Mouse (Mus musculus) heart, embryonic 11.5 days (tissue): ENCODE data around the gene Pkp2. TPM values are rescaled to one million over a fixed set of nuclear protein-coding genes. Genes with fewer than 3 reads are reported as not detected.
"Not testable (repeated sequence)": the region's sequence is repeated elsewhere in the genome, so short reads cannot be mapped to it uniquely, and the experiment has no call there.

Experiments used
- ATAC-seq: fragments of 200-750 bp; cut with Nextera tagmentation; replicated peaks from 2 replicates; pipeline ENCODE4 v1.8.0; 2017; ENCODE audit warnings: moderate library complexity; ENCODE audit not compliant: insufficient number of reproducible peaks, low FRiP score, low TSS enrichment
- H3K27ac ChIP-seq: fragments of 300-500 bp; sonication (generic); 2 replicates; pipeline ENCODE4 v1.5.1; 2014; ENCODE audit warnings: mild to moderate bottlenecking, low read depth, low read length
- H3K27me3 ChIP-seq: fragments of 300-500 bp; sonication (generic); 2 replicates; pipeline ENCODE4 v1.6.1; 2014; ENCODE audit warnings: mild to moderate bottlenecking, low read length, mixed read lengths; ENCODE audit not compliant: control insufficient read depth, insufficient read depth
- H3K36me3 ChIP-seq: fragments of 300-500 bp; sonication (generic); 2 replicates; pipeline ENCODE4 v1.6.1; 2014; ENCODE audit warnings: mild to moderate bottlenecking, low read length, moderate library complexity, mixed read lengths; ENCODE audit not compliant: control insufficient read depth, insufficient read depth
- H3K4me1 ChIP-seq: fragments of 300-500 bp; sonication (generic); 2 replicates; pipeline ENCODE4 v1.6.1; 2014; ENCODE audit warnings: low read length; ENCODE audit not compliant: control insufficient read depth, insufficient read depth
- H3K4me2 ChIP-seq: fragments of 300-500 bp; sonication (generic); 2 replicates; pipeline ENCODE4 v1.6.1; 2014; ENCODE audit warnings: mild to moderate bottlenecking, moderate library complexity
- H3K4me3 ChIP-seq: fragments of 300-500 bp; sonication (generic); 2 replicates; pipeline ENCODE4 v1.5.1; 2014; ENCODE audit warnings: low read depth, low read length
- H3K9ac ChIP-seq: fragments of 300-500 bp; sonication (generic); 2 replicates; pipeline ENCODE4 v1.6.1; 2014; ENCODE audit warnings: mild to moderate bottlenecking, low read depth, low read length, moderate library complexity
- H3K9me3 ChIP-seq: fragments of 300-500 bp; sonication (generic); replicated peaks from 2 replicates; pipeline ENCODE4 v1.6.1; 2016; ENCODE audit warnings: low read length; ENCODE audit not compliant: control insufficient read depth
- WGBS: fragments of 180-500 bp; shearing (Covaris S2); extraction: QIAGEN DNeasy Blood & Tissue Kit; methylation state at CpG from one replicate; pipeline ENCODE4 v1.1.7; 2014; ENCODE audit not compliant: insufficient replicate concordance; 5-methylcytosine and 5-hydroxymethylcytosine counted together
- polyA plus RNA-seq: library from polyadenylated mRNA; unstranded; fragments of >200 nt; fragmentation: Nextera tagmentation; extraction: Ambion mirVana; gene quantifications from 2 replicates; pipeline ENCODE4 v1.2.1, GENCODE M21; 2014

Pkp2 gene
- polyA plus RNA-seq, 1 experiment from 2014 or later, result 95.7 TPM

DNA sequence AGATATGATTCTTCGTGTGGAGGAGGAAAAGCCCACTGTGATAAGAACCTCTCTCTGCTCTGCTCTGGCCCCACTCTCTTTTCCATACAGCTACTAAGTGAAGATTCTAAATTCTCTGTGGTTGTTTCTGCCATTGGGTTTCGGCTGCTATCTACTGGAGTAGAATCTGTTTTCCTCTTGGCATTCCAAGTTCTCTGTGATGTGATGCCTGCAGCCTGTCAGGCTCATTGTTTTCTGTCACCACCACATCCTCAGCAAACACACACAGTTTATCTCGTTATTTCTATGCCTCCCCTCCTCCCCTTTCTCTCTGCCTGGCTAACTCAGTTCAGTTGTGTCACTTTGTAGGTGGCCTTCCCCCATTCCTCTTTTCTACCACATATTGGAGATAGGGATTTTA is 6.7 kb downstream of the Pkp2 start:
- Histone ChIP-seq H3K36me3 (no peaks in the 10 kb centered on the region), H3K9me3 (no peaks in the 10 kb centered on the region), H3K4me2 (peak overlapping the region; percentile 59), H3K4me3 (peak overlapping the region; percentile 15; the same call in 1 of the 2 replicates), H3K9ac (no peak overlapping the region), H3K27me3 (no peaks in the 10 kb centered on the region), H3K27ac (peak overlapping the region; percentile 88), H3K4me1 (peaks cover 49% of the 10 kb centered on the region)
- WGBS, result 6% methylated on average over 3 of the region's 3 CpGs
- ATAC-seq, result peak; percentile 53

DNA sequence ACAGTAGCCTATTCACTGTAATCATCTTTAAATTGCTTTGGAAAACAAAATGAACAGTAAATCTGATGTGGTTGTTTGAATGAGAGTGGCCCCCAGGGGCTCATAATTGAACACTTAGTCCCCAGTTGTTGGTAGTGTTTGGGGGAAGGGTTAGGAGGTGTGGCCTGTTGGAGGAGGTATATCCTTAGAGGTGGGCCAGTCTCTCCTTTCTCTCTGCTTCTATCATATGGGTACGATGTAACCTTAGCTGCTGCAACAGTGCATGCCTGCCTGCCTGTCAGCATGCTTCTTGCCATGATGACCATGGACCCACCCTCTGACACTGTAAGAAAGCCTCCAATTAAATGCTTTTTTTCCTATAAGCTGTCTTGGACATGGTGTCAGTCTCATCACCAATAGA is 9.5 kb downstream of the Pkp2 start:
- H3K9ac ChIP-seq, result no peak overlapping the region

GRCm38 (mm10) chr16:16224506-16224924 is 11.4 kb downstream of the Pkp2 start:
- Histone ChIP-seq H3K4me1 (peaks cover 34% of the 10 kb centered on the region), H3K36me3 (peaks cover 8% of the 10 kb centered on the region), H3K4me2 (peak overlapping the region; percentile 27; the same call in 1 of the 2 replicates), H3K9me3 (no peaks in the 10 kb centered on the region), H3K27ac (peak overlapping the region; percentile 88), H3K4me3 (no peak overlapping the region), H3K27me3 (no peaks in the 10 kb centered on the region), H3K9ac (0 out of 2 replicates have a peak overlapping the region, but pooled peaks have one; percentile 43)
- peak; percentile 73 for ATAC-seq
- 6% methylated on average over 4 of the region's 4 CpGs for WGBS

More for the DNA sequence above, 9.5 kb downstream of the Pkp2 start:
- WGBS, result 40% methylated on average over 1 of the region's 1 CpGs
- peak overlapping the region; percentile 20; the same call in 1 of the 2 replicates for H3K4me2 ChIP-seq
- H3K4me1 ChIP-seq, result peaks cover 35% of the 10 kb centered on the region
- peaks cover 5% of the 10 kb centered on the region for H3K36me3 ChIP-seq
- H3K4me3 ChIP-seq, result no peak overlapping the region
- H3K27me3 ChIP-seq, result no peaks in the 10 kb centered on the region
- no peaks in the 10 kb centered on the region for H3K9me3 ChIP-seq
- ATAC-seq, result no peak
- H3K27ac ChIP-seq, result peak overlapping the region; percentile 88

DNA sequence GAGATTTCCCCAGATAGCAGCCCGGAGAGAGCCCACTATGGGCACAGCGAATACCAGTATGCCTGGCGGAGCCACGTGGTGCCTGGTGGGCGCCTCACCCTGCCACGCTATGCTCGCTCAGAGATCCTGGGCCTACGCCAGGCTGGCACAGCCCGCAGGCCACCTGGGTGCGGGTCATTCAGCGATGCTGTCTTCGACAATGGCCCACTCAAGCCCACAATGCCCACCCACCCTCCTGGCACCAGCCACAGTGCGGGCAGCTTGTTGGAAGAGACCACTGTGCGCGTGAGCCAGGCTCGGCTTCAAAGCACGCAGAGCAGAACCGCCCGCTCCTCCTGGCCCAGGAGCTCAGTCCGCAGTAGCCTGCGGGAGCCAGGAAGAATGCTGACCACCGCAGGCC is 12.7 kb downstream of the Pkp2 start:
- ATAC-seq, result no peak
- Histone ChIP-seq H3K4me1 (peaks cover 25% of the 10 kb centered on the region), H3K27ac (peak overlapping the region; percentile 32; the same call in 1 of the 2 replicates)

GRCm38 (mm10) chr16:16230439-16230838 is 17.3 kb downstream of the Pkp2 start:
- 80% methylated on average over 5 of the region's 5 CpGs for WGBS
- no peak overlapping the region for H3K4me2 ChIP-seq
- no peaks in the 10 kb centered on the region for H3K4me1 ChIP-seq
- H3K27me3 ChIP-seq, result no peaks in the 10 kb centered on the region
- H3K4me3 ChIP-seq, result no peak overlapping the region
- no peak overlapping the region for H3K9ac ChIP-seq
- no peaks in the 10 kb centered on the region for H3K9me3 ChIP-seq
- no peak for ATAC-seq
- H3K36me3 ChIP-seq, result peaks cover 26% of the 10 kb centered on the region
- H3K27ac ChIP-seq, result no peak overlapping the region

More for the DNA sequence above, 12.7 kb downstream of the Pkp2 start:
- Histone ChIP-seq H3K4me3 (no peak overlapping the region), H3K36me3 (peaks cover 12% of the 10 kb centered on the region), H3K4me2 (no peak overlapping the region), H3K9ac (no peak overlapping the region), H3K27me3 (no peaks in the 10 kb centered on the region), H3K9me3 (no peaks in the 10 kb centered on the region)
- WGBS, result 95% methylated on average over 22 of the region's 22 CpGs

DNA sequence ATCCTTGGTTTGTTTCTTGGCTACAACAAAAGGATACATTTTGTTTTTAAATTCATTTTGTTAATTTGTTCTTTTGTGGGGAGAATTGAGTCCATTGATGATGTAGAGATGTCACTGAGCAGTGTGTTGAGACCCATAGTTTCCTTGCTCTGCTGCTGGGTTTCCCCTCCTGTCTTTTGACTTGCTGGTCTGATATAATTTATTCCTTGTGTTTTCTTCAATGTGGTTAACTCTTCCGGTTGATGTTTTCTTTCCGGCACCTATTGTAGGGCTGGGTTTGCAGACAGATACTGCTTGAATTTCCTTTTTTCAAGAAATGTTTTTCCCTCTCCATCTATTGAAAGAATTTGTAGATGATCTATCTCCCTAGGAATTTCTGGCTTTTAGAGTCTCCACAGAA is 20.8 kb downstream of the Pkp2 start:
- H3K36me3 ChIP-seq, result peaks cover 31% of the 10 kb centered on the region

GRCm38 (mm10) chr16:16236681-16237080 is 23.6 kb downstream of the Pkp2 start:
- H3K27me3 ChIP-seq, H3K4me2 ChIP-seq, H3K4me1 ChIP-seq, H3K4me3 ChIP-seq, H3K9ac ChIP-seq, ATAC-seq, H3K9me3 ChIP-seq, H3K27ac ChIP-seq: not testable (repeated sequence)
- WGBS, result 82% methylated on average over 9 of the region's 9 CpGs
- peaks cover 21% of the 10 kb centered on the region for H3K36me3 ChIP-seq

More for the DNA sequence above, 20.8 kb downstream of the Pkp2 start:
- no peak for ATAC-seq
- no peaks in the 10 kb centered on the region for H3K27me3 ChIP-seq
- no peaks in the 10 kb centered on the region for H3K4me1 ChIP-seq
- H3K9me3 ChIP-seq, result no peaks in the 10 kb centered on the region
- 86% methylated on average over 2 of the region's 2 CpGs for WGBS
- H3K9ac ChIP-seq, result no peak overlapping the region
- no peak overlapping the region for H3K27ac ChIP-seq
- H3K4me2 ChIP-seq, result no peak overlapping the region
- H3K4me3 ChIP-seq, result no peak overlapping the region

- 84% methylated on average over 2 of the region's 2 CpGs for WGBS
- Histone ChIP-seq H3K4me3 (no peak overlapping the region), H3K36me3 (peaks cover 15% of the 10 kb centered on the region; the same call in 1 of the 2 replicates)
Measured at GRCm38 (mm10) chr16:16238356-16238755, 25.2 kb downstream of the Pkp2 start.

DNA sequence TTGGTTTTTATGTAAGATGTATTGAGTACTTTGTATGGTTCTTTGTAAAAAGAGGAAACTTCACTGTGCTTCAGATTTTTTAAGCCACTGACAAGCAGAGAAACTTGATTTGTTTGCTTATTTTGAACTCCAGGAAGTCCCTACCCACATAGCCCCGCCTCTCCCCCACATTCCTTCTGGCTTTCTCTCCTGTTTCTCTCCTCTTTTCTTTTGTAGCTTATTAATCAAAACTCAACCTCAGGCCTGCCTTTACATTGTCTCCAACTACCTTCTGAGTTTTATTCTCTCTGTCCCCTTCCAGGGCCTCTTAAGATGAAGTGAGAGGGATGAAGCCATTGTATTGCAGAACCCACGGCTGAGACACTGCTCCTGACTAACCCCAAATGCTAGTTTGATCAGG is 31.6 kb downstream of the Pkp2 start:
- Histone ChIP-seq H3K36me3 (0 out of 2 replicates have a peak, but pooled peaks cover 2% of the 10 kb centered on the region), H3K4me3 (no peak overlapping the region), H3K27me3 (no peaks in the 10 kb centered on the region), H3K4me2 (no peak overlapping the region), H3K27ac (peak overlapping the region; percentile 63), H3K9me3 (no peaks in the 10 kb centered on the region), H3K4me1 (no peaks in the 10 kb centered on the region; the same call in 1 of the 2 replicates), H3K9ac (no peak overlapping the region)
- WGBS, result 46% methylated on average over 2 of the region's 2 CpGs
- no peak for ATAC-seq

More at GRCm38 (mm10) chr16:16238356-16238755, 25.2 kb downstream of the Pkp2 start:
- H3K27me3 ChIP-seq, result no peaks in the 10 kb centered on the region
- H3K9ac ChIP-seq, result no peak overlapping the region
- ATAC-seq, result no peak
- no peak overlapping the region for H3K4me2 ChIP-seq
- H3K9me3 ChIP-seq, result no peaks in the 10 kb centered on the region
- H3K27ac ChIP-seq, result no peak overlapping the region
- no peaks in the 10 kb centered on the region for H3K4me1 ChIP-seq
